Mouse (Mus musculus) embryo, embryonic 11 days (tissue): ENCODE results near the gene Yipf3.
A peak's percentile ranks its signal among the peaks of the same experiment; 100 is the strongest.

Experiments used
- DNase-seq: peaks from one replicate; pipeline ENCODE4 v3.0.0-alpha.2; 2015

The Yipf3 gene

GRCm38 (mm10) chr17:46287678-46288095, 39.8 kb downstream of the Yipf3 start:
- peak; percentile 67 for DNase-seq

GRCm38 (mm10) chr17:46296601-46297000, 48.7 kb downstream of the Yipf3 start:
- no peak for DNase-seq

- DNase-seq = no peak
Measured at GRCm38 (mm10) chr17:46297028-46297363, 49.1 kb downstream of the Yipf3 start.

- peak; percentile 51 for DNase-seq
Measured at GRCm38 (mm10) chr17:46297364-46298219, 49.7 kb downstream of the Yipf3 start, which contains the start of gene Dlk2. Gene Dlk2 (plus strand): TSS chr17:46297421.

- DNase-seq = peak; percentile 90
Measured at GRCm38 (mm10) chr17:46298220-46298913, 50.5 kb downstream of the Yipf3 start.

GRCm38 (mm10) chr17:46301892-46302291, 54.0 kb downstream of the Yipf3 start:
- no peak for DNase-seq
